Mouse (Mus musculus) cerebral cortex, adult 2 months (tissue): ENCODE measurements around the gene Nfix.

Experiments used
- WGBS: fragments of 180-500 bp; shearing (Covaris S2); methylation state at CpG from one replicate; pipeline ENCODE4 v1.1.7; 2018; 5-methylcytosine and 5-hydroxymethylcytosine counted together

The Nfix gene

GRCm38 (mm10) chr8:84668081-84668480 lies 132.1 kb downstream of the Nfix start:
- WGBS, result 43% methylated on average over 1 of the region's 1 CpGs

GRCm38 (mm10) chr8:84665385-84665893 lies 134.7 kb downstream of the Nfix start:
- WGBS, result 3% methylated on average over 14 of the region's 14 CpGs

- WGBS, result under 1% methylated on average over 29 of the region's 29 CpGs
These were observed 135.4 kb downstream of the Nfix start for GRCm38 (mm10) chr8:84664566-84665384.

GRCm38 (mm10) chr8:84663483-84664327 lies 136.4 kb downstream of the Nfix start:
- WGBS, result 3% methylated on average over 43 of the region's 43 CpGs

GRCm38 (mm10) chr8:84662581-84663065 lies 137.5 kb downstream of the Nfix start, which contains the start of gene Ier2:
Ier2 (minus strand) TSS chr8:84662852.
- WGBS, result under 1% methylated on average over 27 of the region's 27 CpGs

GRCm38 (mm10) chr8:84661961-84662571 lies 138.1 kb downstream of the Nfix start:
- 1% methylated on average over 61 of the region's 61 CpGs for WGBS

- 4% methylated on average over 24 of the region's 24 CpGs for WGBS
These were observed 138.7 kb downstream of the Nfix start for GRCm38 (mm10) chr8:84661458-84661871.

- WGBS, result 15% methylated on average over 20 of the region's 20 CpGs
These were observed 139.2 kb downstream of the Nfix start for GRCm38 (mm10) chr8:84660819-84661457.

GRCm38 (mm10) chr8:84659936-84660818 lies 140.0 kb downstream of the Nfix start:
- 32% methylated on average over 33 of the region's 33 CpGs for WGBS

- WGBS, result 83% methylated on average over 1 of the region's 1 CpGs
These were observed 141.2 kb downstream of the Nfix start for GRCm38 (mm10) chr8:84658951-84659350.

GRCm38 (mm10) chr8:84657680-84658079 lies 142.5 kb downstream of the Nfix start:
- WGBS, result 85% methylated on average over 4 of the region's 4 CpGs

- 23% methylated on average over 23 of the region's 23 CpGs for WGBS
These were observed 143.5 kb downstream of the Nfix start for GRCm38 (mm10) chr8:84656641-84657126.

GRCm38 (mm10) chr8:84656191-84656525 lies 144.0 kb downstream of the Nfix start:
- WGBS, result 21% methylated on average over 10 of the region's 10 CpGs

- 31% methylated on average over 15 of the region's 15 CpGs for WGBS
These were observed 144.6 kb downstream of the Nfix start for GRCm38 (mm10) chr8:84655336-84656190.

GRCm38 (mm10) chr8:84654597-84654996 lies 145.5 kb downstream of the Nfix start:
- WGBS, result 51% methylated on average over 4 of the region's 4 CpGs

GRCm38 (mm10) chr8:84653092-84653631 lies 147.0 kb downstream of the Nfix start:
- WGBS, result 65% methylated on average over 9 of the region's 9 CpGs

- 62% methylated on average over 3 of the region's 3 CpGs for WGBS
These were observed 149.9 kb downstream of the Nfix start for GRCm38 (mm10) chr8:84650213-84650612.
